Mouse (Mus musculus) lung, postnatal 14 days (tissue): ENCODE results near the gene Slc24a3.

ENCODE experiments used
- DNase-seq: peaks from one replicate; pipeline ENCODE4 v3.0.0; 2021

Slc24a3 gene

GRCm38 (mm10) chr2:145655373-145655960, 487.9 kb downstream of the Slc24a3 start:
- DNase-seq: no peak

- DNase-seq: no peak
Measured at GRCm38 (mm10) chr2:145656121-145656520, 488.6 kb downstream of the Slc24a3 start.

DNA sequence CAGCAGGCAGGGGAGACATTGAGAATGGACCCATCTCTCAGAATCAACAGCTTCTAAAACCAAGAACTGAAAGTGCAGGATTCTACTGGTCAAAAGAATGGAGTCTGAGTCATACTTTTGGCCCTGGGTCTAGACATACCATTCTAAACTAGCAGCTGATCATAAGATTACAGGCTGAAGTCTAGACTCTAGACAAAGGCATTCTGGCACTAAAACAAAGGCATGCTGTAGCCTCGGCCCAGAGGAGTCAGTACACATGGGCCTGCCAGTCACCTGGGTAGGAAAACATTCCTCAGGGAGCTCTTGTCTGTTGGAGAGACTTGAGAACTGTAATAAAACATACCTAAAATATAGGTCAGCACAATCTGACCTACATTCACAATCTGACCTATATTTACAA, 489.2 kb downstream of the Slc24a3 start:
- DNase-seq: no peak

GRCm38 (mm10) chr2:145661242-145661641, 493.7 kb downstream of the Slc24a3 start:
- DNase-seq: no peak

- DNase-seq: no peak
Measured at GRCm38 (mm10) chr2:145663899-145664298, 496.3 kb downstream of the Slc24a3 start.

DNA sequence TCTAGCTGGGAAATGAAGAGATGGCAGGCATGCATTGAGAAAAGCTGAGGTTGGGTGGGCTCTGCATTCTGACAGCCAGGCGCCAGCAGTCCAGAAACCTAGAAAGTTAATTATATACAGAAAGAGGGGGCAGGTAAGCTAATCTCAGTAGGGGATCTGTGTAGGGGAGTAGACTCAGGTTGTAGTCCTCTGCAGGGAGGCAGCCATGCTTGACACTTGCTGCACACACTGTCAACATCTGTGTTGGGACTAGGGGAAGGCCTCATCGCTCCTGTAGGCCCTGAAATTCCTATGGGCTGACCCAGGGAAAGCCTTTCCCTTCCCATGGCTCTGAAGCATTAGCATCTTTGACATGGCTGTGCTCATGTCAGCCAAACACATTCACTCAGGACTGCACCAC, 496.8 kb downstream of the Slc24a3 start:
- DNase-seq: no peak

GRCm38 (mm10) chr2:145668135-145668534, 500.6 kb downstream of the Slc24a3 start:
- DNase-seq: no peak

GRCm38 (mm10) chr2:145670131-145670530, 502.6 kb downstream of the Slc24a3 start:
- no peak for DNase-seq

- no peak for DNase-seq
Measured at GRCm38 (mm10) chr2:145674496-145675141, 507.1 kb downstream of the Slc24a3 start.

- DNase-seq: peak; percentile 84
Measured at GRCm38 (mm10) chr2:145675142-145675755, 507.7 kb downstream of the Slc24a3 start, which contains the start of gene Rin2. Gene Rin2 (plus strand): TSS chr2:145675215.

- peak; percentile 63 for DNase-seq
Measured at GRCm38 (mm10) chr2:145675756-145676543, 508.4 kb downstream of the Slc24a3 start.

DNA sequence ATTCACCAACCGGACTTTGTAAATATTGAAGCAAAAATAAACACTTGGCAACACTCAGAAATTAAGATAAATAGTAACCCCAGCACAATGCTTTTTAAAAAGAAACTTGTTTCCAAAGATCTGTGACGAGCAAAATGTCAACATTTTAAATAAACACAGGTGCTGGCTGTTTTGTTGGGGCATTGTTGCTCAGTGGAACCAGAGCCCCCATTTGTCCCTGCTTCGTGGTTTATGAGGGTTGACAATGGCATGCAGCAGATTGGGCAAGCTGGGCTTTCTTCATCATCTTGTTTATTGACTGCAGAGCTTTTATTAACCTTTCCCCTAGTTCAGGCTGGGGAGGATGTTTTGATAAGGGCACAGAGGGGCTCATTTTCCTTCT, 509.0 kb downstream of the Slc24a3 start:
- no peak for DNase-seq

GRCm38 (mm10) chr2:145676936-145677335, 509.4 kb downstream of the Slc24a3 start:
- DNase-seq: no peak

- DNase-seq: no peak
Measured at GRCm38 (mm10) chr2:145680141-145680540, 512.6 kb downstream of the Slc24a3 start.

GRCm38 (mm10) chr2:145680762-145681161, 513.2 kb downstream of the Slc24a3 start:
- DNase-seq: no peak

DNA sequence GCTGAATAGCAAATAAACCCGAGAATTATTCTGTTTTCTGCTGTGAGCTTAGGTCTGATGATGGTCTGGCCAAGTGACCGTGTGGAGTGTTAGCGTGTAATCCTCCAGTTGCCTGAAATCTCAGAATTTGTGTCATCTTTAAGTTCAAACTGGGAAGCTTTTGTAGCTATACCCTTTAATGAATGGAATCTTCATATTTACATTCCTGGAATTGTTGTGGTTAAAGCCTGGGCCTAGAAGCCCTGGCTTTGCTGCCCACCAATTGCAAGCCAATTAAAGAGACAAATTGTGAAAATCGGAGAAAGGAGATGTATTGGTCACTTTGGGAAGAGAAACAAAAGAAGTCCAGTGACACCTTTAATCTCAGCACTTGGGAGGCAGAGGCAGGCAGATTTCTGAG, 514.1 kb downstream of the Slc24a3 start:
- DNase-seq: no peak

DNA sequence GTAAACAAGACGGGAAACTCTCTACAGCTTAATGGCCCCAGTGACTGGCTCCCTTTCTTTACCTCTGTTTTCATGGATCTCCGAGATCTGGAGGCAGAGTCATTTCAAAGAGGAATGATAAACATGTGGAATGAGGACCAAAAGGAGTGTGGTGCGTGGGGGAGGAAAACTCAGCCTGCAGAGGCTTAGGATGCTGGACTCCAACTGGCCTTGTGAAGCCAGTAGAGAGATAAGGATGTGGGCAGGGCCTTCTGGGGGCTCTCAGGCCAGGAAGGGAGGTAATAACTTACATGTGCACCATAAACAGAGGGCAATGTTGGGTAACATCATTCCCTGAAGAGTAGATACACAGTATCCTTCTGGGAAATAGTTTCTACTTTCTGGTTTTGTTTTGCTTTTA, 515.4 kb downstream of the Slc24a3 start:
- no peak for DNase-seq

DNA sequence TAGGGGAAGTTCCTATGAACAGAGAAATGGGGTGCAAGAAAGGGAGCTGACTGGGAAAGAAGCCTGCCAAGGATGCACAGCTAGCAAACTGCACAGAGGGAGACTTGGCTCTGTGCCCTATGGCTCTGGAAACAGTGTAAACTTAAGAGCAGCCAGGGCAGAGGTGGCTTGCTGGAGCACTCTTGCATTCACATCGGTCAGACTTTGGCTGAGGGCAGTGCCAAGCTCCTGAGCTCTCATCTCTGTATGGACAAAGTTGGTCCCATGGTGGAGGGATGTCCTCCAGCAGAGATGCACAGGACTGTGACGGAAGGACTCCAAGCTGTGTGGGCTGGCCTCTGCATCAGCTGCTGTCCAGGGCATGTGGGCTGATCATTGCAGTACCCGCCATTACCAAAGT, 516.0 kb downstream of the Slc24a3 start:
- peak; percentile 76 for DNase-seq

DNA sequence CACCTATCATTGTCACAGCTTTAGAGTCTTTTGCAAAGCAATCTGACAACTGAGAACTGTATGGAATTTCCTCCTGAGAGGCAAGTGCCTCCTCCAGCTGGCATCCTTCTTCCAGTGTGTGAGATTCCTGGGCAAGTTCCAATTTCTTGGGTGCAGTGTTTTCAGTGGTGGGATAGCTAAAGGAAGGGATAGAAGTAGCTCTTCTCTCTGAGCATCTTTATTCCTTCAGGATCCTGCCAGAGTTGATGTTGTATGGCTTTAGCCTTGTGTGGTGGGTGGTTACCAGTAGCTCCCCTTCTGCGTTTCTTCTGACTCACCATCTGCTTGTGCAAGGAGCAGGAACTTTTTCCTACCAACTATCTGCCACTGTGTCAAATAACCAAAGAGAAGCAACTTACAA, 516.6 kb downstream of the Slc24a3 start:
- DNase-seq: no peak

GRCm38 (mm10) chr2:145684891-145685290, 517.3 kb downstream of the Slc24a3 start:
- no peak for DNase-seq

DNA sequence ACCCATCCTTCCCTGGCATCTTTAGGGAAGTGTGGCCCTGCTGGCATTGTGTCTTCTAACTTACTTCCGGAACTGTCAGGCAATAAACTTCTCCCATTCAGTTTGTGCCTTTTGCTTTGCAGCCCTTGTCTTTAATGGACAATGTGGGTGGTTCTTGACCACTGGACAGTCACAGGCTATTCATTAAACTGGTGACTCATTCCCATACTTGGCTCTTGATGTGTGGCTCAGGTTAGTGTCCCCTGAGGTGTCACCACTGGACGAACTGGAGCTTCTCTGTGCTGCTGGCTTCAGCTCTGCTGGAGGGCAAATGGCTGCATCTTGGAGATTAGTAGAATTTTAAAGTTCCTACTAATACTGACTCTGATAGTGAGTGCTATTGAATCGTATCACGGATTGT, 518.5 kb downstream of the Slc24a3 start:
- DNase-seq: no peak

GRCm38 (mm10) chr2:145691367-145692009, 523.9 kb downstream of the Slc24a3 start:
- no peak for DNase-seq
